1 mouse cellular context compared by ENCODE assay signal in the genomic region with DNA sequence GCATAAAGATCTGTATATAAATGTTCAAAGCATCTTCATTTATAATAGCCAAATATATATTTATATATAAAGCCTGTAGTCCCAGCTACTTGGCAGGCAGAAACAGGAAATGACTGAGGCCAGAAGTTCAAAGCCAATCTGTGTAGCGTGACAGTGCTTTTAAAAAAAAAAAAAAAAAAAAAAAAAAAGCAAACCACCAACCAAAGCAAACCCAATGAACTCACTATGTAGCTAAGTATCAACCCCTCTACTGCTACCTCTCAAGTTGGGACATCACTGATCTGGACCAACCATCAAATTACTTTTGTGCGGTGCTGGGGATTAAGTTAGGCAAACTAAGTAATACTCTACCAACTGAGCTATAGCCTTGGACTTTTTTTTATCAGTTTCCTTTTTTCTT.
TF ChIP-seq lines count a peak whose summit lies in the region.

No protein-coding gene starts in this region.

TF ChIP-seq in CH12.LX, 34 proteins besides CTCF, POLR2A, EP300 and RAD21 (continued from another document):
- TF ChIP-seq ELF1 (IDR thresholded peaks at IDR 0.05; ENCODE audit: low read depth, low read length) (peak; percentile 30; the same call in 1 of the 2 replicates), JUN (IDR thresholded peaks at IDR 0.05; ENCODE audit: insufficient read depth, low read depth, low read length) (no peak), MAX (IDR thresholded peaks at IDR 0.05; ENCODE audit: low read length) (no peak), MEF2A (IDR thresholded peaks at IDR 0.05; ENCODE audit: borderline replicate concordance, low read depth, low read length) (no peak), ZC3H11A (IDR thresholded peaks at IDR 0.05; ENCODE audit: low read depth, low read length) (no peak), POLR2AphosphoS2 (IDR thresholded peaks at IDR 0.05; ENCODE audit: low read depth, low read length) (no peak), ZKSCAN1 (IDR thresholded peaks at IDR 0.05; ENCODE audit: borderline replicate concordance, low read depth, low read length) (no peak), USF1 (IDR thresholded peaks at IDR 0.05; ENCODE audit: low read depth, low read length) (no peak), CHD1 (IDR thresholded peaks at IDR 0.05; ENCODE audit: low read depth, low read length) (no peak), UBTF (IDR thresholded peaks at IDR 0.05; ENCODE audit: low read depth, low read length) (no peak), PAX5 (IDR thresholded peaks at IDR 0.05; ENCODE audit: low read length) (no peak), SIN3A (IDR thresholded peaks at IDR 0.05; ENCODE audit: low read length) (no peak), BHLHE40 (IDR thresholded peaks at IDR 0.05; ENCODE audit: low read depth, low read length) (no peak; the same call in 1 of the 2 replicates), ZNF384 (IDR thresholded peaks at IDR 0.05; ENCODE audit: low read depth, low read length) (peak; percentile 99), USF2 (conservative IDR thresholded peaks at IDR 0.05; ENCODE audit: low read depth, low read length) (no peak), NELFE (IDR thresholded peaks at IDR 0.05; ENCODE audit: low read depth, low read length) (no peak), HCFC1 (IDR thresholded peaks at IDR 0.05; ENCODE audit: low read depth, low read length) (no peak), ETS1 (conservative IDR thresholded peaks at IDR 0.05; ENCODE audit: low read depth, low read length) (no peak)
